Mouse (Mus musculus): ENCODE results near the gene Cpsf6. TPM values are rescaled to one million over a fixed set of nuclear protein-coding genes. Genes with fewer than 3 reads are reported as not detected.
A peak's percentile ranks its signal among the peaks of the same experiment; 100 is the strongest.

Gene Cpsf6
- polyA plus RNA-seq, 1 experiment from 2014 or later = 126 TPM

DNA sequence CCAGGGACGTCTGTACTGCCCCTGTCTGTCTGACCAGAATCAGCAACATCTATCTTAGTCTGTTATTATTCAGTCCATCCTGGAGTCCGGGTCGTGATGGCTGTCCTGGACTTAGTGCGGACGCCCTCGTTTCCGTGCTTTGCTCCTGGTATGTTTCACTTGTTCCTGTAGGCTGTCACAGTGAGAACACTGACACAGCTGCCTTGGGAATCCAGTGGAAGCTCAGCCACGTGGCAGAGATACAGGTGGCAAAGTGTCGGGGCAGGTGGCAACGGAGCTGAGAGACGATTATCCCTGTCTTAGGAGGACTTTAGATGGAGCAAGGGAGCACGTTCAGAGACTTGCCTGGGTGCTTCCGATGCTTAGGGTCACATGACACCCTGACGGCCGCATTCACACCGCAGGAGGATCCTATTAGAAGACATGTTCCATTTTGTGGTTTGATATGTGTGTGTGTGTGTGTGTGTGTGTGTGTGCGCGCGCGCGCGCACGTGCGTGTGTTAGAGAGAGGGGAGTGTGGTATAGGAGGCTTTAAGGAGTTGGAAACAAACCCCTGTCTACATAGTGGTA is 38.9 kb upstream of the Cpsf6 start:
- peak; percentile 21 for ATAC-seq (ENCODE audit: low FRiP score, low read depth)
- H3K4me3 ChIP-seq = peak overlapping the region; percentile 27
- no peaks in the 10 kb centered on the region for H3K9me3 ChIP-seq
- H3K27ac ChIP-seq (replicated peaks) = peak overlapping the region; percentile 75
- 41% methylated on average over 24 of the region's 24 CpGs for WGBS
- no peaks in the 10 kb centered on the region; the same call in 1 of the 2 replicates for H3K27me3 ChIP-seq
- 0 out of 2 replicates have a peak overlapping the region, but pooled peaks have one; percentile 18 for H3K9ac ChIP-seq
- H3K4me2 ChIP-seq = peak overlapping the region; percentile 57
- no peaks in the 10 kb centered on the region for H3K36me3 ChIP-seq
- peaks cover 18% of the 10 kb centered on the region for H3K4me1 ChIP-seq (replicated peaks)

GRCm38 (mm10) chr10:117417772-117418667 is 38.2 kb upstream of the Cpsf6 start:
- Histone ChIP-seq H3K4me3 (peak overlapping the region; percentile 27), H3K27ac (replicated peaks) (peak overlapping the region; percentile 75), H3K27me3 (no peaks in the 10 kb centered on the region), H3K9ac (0 out of 2 replicates have a peak overlapping the region, but pooled peaks have one; percentile 18), H3K4me2 (peak overlapping the region; percentile 57), H3K36me3 (no peaks in the 10 kb centered on the region), H3K9me3 (no peaks in the 10 kb centered on the region), H3K4me1 (replicated peaks) (peaks cover 23% of the 10 kb centered on the region)
- ATAC-seq (ENCODE audit: low FRiP score, low read depth) = peak; percentile 68
- WGBS = 15% methylated on average over 18 of the region's 18 CpGs

DNA sequence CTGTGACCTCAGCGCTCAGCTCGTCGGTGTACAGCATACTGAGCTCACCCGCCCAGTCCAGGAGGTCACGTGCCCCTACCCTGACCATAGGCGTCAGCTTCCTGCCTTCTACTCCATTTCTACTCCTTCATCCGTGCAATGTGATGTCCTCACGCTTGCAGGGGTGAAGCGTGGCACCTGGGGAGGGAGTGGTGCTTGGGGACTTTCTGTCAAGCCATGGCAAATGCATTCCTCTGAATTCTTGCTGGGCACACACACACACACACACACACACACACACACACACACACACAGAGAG is 37.6 kb upstream of the Cpsf6 start:
- no peaks in the 10 kb centered on the region for H3K9me3 ChIP-seq
- H3K36me3 ChIP-seq = no peaks in the 10 kb centered on the region
- H3K4me3 ChIP-seq = peak overlapping the region; percentile 27
- peak overlapping the region; percentile 75 for H3K27ac ChIP-seq (replicated peaks)
- ATAC-seq (ENCODE audit: low FRiP score, low read depth) = peak; percentile 16; the same call in 1 of the 2 replicates
- peak overlapping the region; percentile 57 for H3K4me2 ChIP-seq
- 0 out of 2 replicates have a peak overlapping the region, but pooled peaks have one; percentile 13 for H3K9ac ChIP-seq
- no peaks in the 10 kb centered on the region for H3K27me3 ChIP-seq
- WGBS = 47% methylated on average over 9 of the region's 9 CpGs
- peaks cover 23% of the 10 kb centered on the region for H3K4me1 ChIP-seq (replicated peaks)

DNA sequence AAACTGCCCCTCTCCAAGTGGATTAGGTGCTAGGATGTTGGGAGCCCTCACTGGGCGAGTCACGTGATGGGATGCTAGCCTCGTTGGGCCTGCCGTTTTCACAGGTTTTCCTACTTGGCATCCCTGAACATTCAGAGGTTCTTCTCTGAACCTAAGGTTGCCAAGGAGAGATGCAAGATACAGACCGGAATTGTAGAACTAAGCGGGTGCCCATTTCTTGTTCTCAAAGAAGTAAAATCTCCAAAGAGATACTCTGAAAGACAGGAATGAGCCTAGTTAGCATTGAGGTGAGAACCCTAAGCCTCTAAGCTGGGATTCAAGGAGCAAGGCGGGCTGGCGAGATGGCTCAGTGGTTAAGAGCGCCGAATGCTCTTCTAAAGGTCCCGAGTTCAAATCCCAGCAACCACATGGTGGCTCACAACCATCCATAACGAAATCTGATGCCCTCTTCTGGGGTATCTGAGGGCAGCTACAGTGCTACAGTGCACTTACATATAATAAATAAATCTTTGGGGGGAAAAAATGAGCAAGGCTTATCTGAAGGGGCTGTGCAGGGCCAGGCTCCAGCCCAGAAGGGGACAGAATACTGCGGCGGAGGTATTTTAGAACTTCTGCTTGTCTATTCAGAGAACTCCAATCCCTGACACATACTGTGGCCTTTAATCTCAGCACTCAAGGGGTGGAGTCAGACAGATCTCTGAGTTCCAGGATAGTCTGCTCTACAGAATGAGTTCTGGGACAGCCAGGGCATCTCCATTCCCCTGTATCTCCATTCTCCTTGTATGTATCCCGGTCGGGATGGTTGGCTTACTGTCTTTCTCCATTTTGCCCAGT is 37.0 kb upstream of the Cpsf6 start:
- H3K9ac ChIP-seq = 0 out of 2 replicates have a peak overlapping the region, but pooled peaks have one; percentile 13

DNA sequence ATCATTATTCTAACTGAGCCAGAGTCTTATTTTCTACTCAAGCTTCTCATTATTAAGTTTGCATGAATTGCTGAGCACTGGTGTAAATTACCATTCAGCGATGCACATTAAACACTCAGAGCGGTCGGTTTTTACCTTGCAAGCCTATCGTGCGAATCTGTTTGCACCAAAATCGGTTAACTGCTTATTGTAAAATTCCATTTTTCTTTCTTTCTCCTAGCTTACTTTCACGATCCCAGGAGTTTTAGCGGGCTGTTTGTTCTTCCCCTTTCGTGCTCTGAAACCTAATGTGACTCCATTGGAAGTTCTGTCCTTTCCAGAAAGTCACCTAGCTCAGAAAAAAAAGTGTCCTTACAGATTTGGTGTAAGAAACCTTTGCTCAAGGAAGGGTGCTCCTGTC is 36.3 kb upstream of the Cpsf6 start:
- H3K4me2 ChIP-seq = no peak overlapping the region
- H3K9me3 ChIP-seq = no peaks in the 10 kb centered on the region
- no peaks in the 10 kb centered on the region for H3K27me3 ChIP-seq
- no peaks in the 10 kb centered on the region for H3K36me3 ChIP-seq
- ATAC-seq (ENCODE audit: low FRiP score, low read depth) = no peak
- H3K27ac ChIP-seq (replicated peaks) = no peak overlapping the region
- peaks cover 23% of the 10 kb centered on the region for H3K4me1 ChIP-seq (replicated peaks)
- no peak overlapping the region for H3K9ac ChIP-seq
- H3K4me3 ChIP-seq = no peak overlapping the region
- WGBS = 77% methylated on average over 9 of the region's 9 CpGs

More for the DNA sequence above, 37.0 kb upstream of the Cpsf6 start:
- peak overlapping the region; percentile 57 for H3K4me2 ChIP-seq
- no peaks in the 10 kb centered on the region for H3K27me3 ChIP-seq
- H3K4me3 ChIP-seq = peak overlapping the region; percentile 27; the same call in 1 of the 2 replicates
- H3K4me1 ChIP-seq (replicated peaks) = peaks cover 23% of the 10 kb centered on the region
- 86% methylated on average over 16 of the region's 16 CpGs for WGBS
- H3K36me3 ChIP-seq = no peaks in the 10 kb centered on the region
- H3K9me3 ChIP-seq = no peaks in the 10 kb centered on the region
- 0 out of 2 replicates have a peak, but pooled peaks have one; percentile 1 for ATAC-seq (ENCODE audit: low FRiP score, low read depth)
- H3K27ac ChIP-seq (replicated peaks) = peak overlapping the region; percentile 75

DNA sequence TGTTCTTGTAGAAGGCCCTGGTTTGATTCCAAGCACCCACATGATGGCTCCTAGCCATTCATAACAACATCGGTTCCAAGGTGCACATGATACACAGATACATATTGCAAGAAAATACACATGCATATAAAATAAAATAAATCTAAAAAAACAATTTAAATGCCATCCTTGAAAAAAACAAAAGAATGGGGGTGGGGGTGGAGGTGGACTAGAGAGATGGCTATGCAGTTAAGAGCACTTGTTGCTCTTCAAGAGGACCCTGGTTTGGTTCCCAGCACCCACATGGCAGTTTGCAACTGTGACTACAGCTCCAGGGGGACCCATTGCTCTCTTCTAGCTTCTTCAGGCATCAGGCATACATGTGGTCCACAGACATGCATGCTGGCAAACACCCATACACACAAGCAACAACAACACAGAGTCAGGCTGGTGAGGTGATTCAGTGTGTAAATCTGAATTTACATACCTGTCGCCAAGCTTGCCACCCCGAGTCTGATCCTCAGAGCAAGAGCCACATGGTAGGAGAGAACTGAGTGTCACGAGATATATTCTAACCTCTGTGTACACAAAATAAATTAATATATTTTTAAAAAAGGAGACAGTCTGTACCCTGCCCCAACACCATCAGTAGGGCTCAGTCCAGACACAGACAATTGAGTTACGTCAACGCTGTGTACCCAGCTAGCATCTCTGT is 35.7 kb upstream of the Cpsf6 start:
- Histone ChIP-seq H3K9me3 (no peaks in the 10 kb centered on the region), H3K27ac (replicated peaks) (no peak overlapping the region), H3K36me3 (no peaks in the 10 kb centered on the region), H3K4me2 (no peak overlapping the region), H3K4me1 (replicated peaks) (peaks cover 23% of the 10 kb centered on the region), H3K27me3 (no peaks in the 10 kb centered on the region), H3K9ac (no peak overlapping the region), H3K4me3 (no peak overlapping the region)
- no peak for ATAC-seq (ENCODE audit: low FRiP score, low read depth)
- 87% methylated on average over 6 of the region's 6 CpGs for WGBS

DNA sequence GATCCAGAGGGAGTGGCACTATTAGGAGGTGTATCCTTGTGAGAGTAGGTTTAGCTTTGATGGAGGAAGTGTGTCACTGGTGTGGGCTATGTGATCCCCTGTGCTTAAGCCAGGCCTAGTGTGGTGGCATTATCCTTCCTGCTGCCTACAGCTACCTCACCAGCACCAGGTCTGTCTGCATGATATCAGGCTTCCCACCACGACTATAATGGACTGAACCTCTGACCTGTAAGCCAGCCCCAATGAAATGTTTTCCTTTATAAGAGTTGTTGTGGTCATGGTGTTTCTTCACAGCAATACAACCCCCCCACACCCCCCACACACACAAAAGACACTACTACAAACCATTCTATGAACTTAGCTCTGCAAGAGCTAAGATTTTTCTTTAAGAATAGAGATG is 34.9 kb upstream of the Cpsf6 start:
- ATAC-seq (ENCODE audit: low FRiP score, low read depth) = no peak
- no peak overlapping the region for H3K4me2 ChIP-seq
- no peaks in the 10 kb centered on the region for H3K27me3 ChIP-seq
- WGBS = 80% methylated on average over 1 of the region's 1 CpGs
- no peaks in the 10 kb centered on the region for H3K36me3 ChIP-seq
- no peak overlapping the region for H3K27ac ChIP-seq (replicated peaks)
- H3K4me3 ChIP-seq = no peak overlapping the region
- H3K4me1 ChIP-seq (replicated peaks) = peaks cover 23% of the 10 kb centered on the region
- H3K9ac ChIP-seq = no peak overlapping the region
- no peaks in the 10 kb centered on the region for H3K9me3 ChIP-seq

DNA sequence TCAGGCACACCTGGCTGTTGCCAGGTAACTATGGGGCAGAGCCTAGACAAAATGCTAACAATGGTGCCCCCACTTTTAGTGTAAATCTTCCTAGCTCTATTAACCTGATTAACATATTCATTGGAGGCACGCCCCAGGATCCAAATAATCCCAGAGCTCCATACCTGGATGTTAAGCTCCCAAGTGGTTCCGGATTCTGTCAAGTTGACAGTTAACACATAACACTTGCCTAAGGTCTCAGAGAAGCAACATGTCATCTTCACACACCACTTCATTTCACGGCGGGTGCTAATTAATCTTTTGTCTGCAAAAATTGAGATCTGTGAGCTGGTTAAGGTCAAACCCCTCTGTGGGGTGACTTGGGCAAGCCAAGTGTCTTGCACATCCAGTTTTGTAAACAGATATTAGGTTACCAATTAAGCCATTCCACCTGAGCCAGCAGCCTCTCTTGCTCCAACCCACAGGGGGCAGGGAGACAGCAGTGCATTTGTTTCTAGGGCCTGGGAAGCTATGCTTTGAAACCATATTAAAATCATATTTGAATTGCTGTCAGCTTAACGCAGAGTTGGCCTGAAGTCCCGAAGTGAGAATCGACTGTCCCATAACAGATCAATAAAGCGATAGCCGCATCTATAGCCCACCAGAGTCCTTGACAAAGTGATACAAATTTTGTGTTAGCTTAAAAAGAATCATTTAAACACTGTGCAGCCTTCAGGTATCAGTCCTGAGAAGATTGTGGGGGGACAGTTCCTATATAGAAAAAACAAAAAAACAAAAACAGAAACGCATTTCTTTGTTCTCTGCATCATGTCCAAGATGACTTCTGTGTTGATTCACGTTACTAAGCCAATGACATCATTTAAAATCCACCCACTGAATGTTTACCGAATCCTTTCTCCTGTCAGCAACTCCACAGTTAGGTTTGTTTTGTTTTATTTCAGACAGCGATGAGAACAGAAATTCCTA is 34.0 kb upstream of the Cpsf6 start:
- Histone ChIP-seq H3K27ac (replicated peaks) (no peak overlapping the region), H3K36me3 (no peaks in the 10 kb centered on the region), H3K4me1 (replicated peaks) (peaks cover 21% of the 10 kb centered on the region), H3K27me3 (no peaks in the 10 kb centered on the region), H3K4me2 (no peak overlapping the region), H3K9me3 (no peaks in the 10 kb centered on the region), H3K9ac (no peak overlapping the region), H3K4me3 (no peak overlapping the region)
- WGBS = 66% methylated on average over 13 of the region's 13 CpGs
- no peak for ATAC-seq (ENCODE audit: low FRiP score, low read depth)

DNA sequence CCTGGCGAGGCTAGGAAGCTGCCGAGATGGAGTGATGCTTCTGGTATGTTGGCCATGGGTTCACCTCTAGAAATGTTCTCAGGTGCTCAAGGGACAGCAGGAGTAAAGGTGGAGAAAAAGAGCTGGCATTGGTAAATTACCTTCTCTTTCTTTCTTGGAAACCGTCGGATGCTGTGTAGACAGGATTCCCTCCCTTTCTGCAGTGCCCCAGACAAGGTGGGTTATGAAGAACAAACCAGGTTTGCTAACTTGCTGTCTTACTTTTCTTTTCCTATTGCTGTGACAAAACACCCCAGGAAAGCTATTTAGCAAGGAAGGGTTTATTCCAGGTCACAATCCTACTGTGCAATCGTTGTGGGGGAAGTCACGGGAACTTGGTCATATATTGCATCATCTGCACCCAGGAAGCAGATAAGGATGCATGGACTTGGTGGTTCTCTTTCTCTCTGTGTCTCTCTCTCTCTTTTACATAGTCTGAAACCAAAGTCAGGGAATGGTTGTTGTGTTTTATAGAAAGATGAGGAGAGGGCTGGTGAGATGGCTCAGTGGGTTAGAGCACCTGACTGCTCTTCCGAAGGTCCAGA is 32.8 kb upstream of the Cpsf6 start:
- Histone ChIP-seq H3K4me3 (no peak overlapping the region), H3K27me3 (no peaks in the 10 kb centered on the region), H3K4me2 (no peak overlapping the region), H3K27ac (replicated peaks) (no peak overlapping the region), H3K4me1 (replicated peaks) (peaks cover 9% of the 10 kb centered on the region), H3K9me3 (no peaks in the 10 kb centered on the region), H3K36me3 (no peaks in the 10 kb centered on the region), H3K9ac (no peak overlapping the region)
- 83% methylated on average over 7 of the region's 7 CpGs for WGBS
- ATAC-seq (ENCODE audit: low FRiP score, low read depth) = no peak

DNA sequence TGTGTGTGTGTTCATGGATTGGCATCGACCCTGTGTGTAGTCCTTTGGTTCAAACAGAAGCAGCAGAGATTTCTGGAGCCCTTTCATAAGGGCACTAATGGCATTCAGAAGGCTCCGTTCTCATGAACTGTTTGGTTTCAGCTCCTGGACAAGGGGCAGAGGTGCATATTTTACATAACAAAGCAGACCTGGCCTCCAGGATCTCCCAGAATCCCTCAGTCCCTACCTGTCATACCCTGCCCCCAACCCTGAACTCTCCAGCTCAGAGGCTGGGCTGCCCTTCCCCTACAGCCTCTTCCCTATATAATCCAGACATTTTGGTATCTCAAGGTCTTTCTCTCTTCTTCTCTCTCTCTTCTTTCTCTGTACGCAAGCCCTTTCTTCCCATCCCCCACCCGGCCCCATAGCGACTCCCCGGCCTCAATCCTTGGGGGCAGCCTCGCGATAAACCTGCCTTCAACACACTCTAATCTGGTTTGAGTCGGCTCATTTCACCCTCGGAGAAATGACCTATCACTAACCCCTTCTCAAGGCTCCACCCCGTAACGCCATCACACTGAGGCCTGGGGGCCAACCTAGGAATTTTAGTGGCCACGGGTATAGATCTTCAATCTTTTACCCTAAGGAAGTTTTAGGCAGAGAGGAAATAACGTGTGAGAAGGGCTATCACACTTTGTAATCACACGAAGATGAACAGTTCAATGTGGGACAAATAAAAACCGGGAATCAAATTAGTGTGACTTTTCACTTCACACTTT is 32.1 kb upstream of the Cpsf6 start:
- H3K4me1 ChIP-seq (replicated peaks) = 0 out of 2 replicates have a peak, but pooled peaks cover 5% of the 10 kb centered on the region
- 34% methylated on average over 16 of the region's 16 CpGs for WGBS
- H3K4me2 ChIP-seq = no peak overlapping the region
- H3K27me3 ChIP-seq = no peaks in the 10 kb centered on the region
- no peak overlapping the region for H3K27ac ChIP-seq (replicated peaks)
- no peaks in the 10 kb centered on the region for H3K36me3 ChIP-seq
- H3K4me3 ChIP-seq = no peak overlapping the region
- H3K9ac ChIP-seq = no peak overlapping the region
- ATAC-seq (ENCODE audit: low FRiP score, low read depth) = no peak
- no peaks in the 10 kb centered on the region for H3K9me3 ChIP-seq

All from hindbrain, embryonic 15.5 days (tissue).